Mouse (Mus musculus): ENCODE results near the gene Itih2. TPM values are rescaled to one million over a fixed set of nuclear protein-coding genes. Genes with fewer than 3 reads are reported as not detected.
A peak's percentile ranks its signal among the peaks of the same experiment; 100 is the strongest.

Gene Itih2
- total and polyA plus RNA-seq, 3 experiments, result not detected

DNA sequence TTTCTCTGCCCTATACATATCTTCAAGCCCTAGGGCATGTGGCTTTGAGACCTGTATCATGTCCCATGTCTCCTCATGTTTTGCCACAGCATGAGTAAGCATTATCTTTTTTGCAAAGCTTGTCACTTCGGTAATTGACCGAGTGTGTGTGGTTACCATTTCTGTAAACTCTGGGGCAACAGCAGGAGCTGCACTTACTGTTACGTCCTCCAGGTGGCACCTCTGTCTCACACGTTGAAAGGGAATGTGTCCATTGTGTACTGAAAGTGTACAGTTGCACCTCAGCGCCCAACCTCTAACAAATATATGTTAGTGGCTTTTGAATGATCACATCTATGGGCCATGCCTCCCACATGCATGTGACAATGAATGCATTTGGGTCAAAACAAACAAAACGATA, 30.0 kb downstream of the Itih2 start (continued):
- peak; percentile 67 for TF ChIP-seq ZC3H11A (IDR thresholded peaks at IDR 0.05; ENCODE audit: low read depth, low read length)

- no peak for TF ChIP-seq MYB (IDR thresholded peaks at IDR 0.05; ENCODE audit: low read depth, low read length)
- TF ChIP-seq SIN3A (IDR thresholded peaks at IDR 0.05; ENCODE audit: low read length), result no peak
- no peak for TF ChIP-seq EP300 (IDR thresholded peaks at IDR 0.05; ENCODE audit: low read depth in 1 of 2, low read length in 2 of 2)
- TF ChIP-seq TBP (IDR thresholded peaks at IDR 0.05; ENCODE audit: low read depth, low read length), result no peak
- TF ChIP-seq USF2 (IDR thresholded peaks at IDR 0.05; ENCODE audit: borderline replicate concordance in 1 of 2, insufficient read depth in 1 of 2, low read depth in 1 of 2, low read length in 2 of 2), result no peak
- TF ChIP-seq POLR2AphosphoS2 (IDR thresholded peaks at IDR 0.05; ENCODE audit: low read length), result no peak
- TF ChIP-seq BHLHE40 (IDR thresholded peaks at IDR 0.05; ENCODE audit: borderline replicate concordance, low read depth, low read length), result no peak
- TF ChIP-seq NELFE (IDR thresholded peaks at IDR 0.05; ENCODE audit: low read depth, low read length), result no peak
- TF ChIP-seq ZC3H11A (IDR thresholded peaks at IDR 0.05; ENCODE audit: low read depth, low read length), result no peak
- TF ChIP-seq CHD1 (IDR thresholded peaks at IDR 0.05; ENCODE audit: low read depth, low read length), result no peak
- no peak for TF ChIP-seq MXI1 (IDR thresholded peaks at IDR 0.05; ENCODE audit: low read depth, low read length)
- TF ChIP-seq ZNF384 (IDR thresholded peaks at IDR 0.05; ENCODE audit: low read depth, low read length), result no peak
- no peak for TF ChIP-seq ZMIZ1 (IDR thresholded peaks at IDR 0.05; ENCODE audit: low read depth, low read length)
- TF ChIP-seq MAFK (IDR thresholded peaks at IDR 0.05; ENCODE audit: borderline replicate concordance, low read depth, low read length), result no peak
- no peak for TF ChIP-seq SMC3 (IDR thresholded peaks at IDR 0.05; ENCODE audit: low read depth, low read length)
- TF ChIP-seq POLR2AphosphoS5 (IDR thresholded peaks at IDR 0.05; ENCODE audit: borderline replicate concordance, low read depth, low read length), result no peak
- TF ChIP-seq TCF12 (IDR thresholded peaks at IDR 0.05; ENCODE audit: low read depth, low read length), result no peak
- Histone ChIP-seq H3K36me3 (ENCODE audit: control insufficient read depth in 1 of 2, insufficient read depth in 2 of 2, low read length in 2 of 2) (no peaks in the 10 kb centered on the region), H3K9me3 (replicated peaks; ENCODE audit: insufficient read depth, low read length) (no peaks in the 10 kb centered on the region), H3K27me3 (ENCODE audit: control insufficient read depth in 1 of 2, insufficient read depth in 2 of 2, low read length in 2 of 2) (no peaks in the 10 kb centered on the region), H3K4me3 (ENCODE audit: control insufficient read depth in 1 of 2, insufficient read depth in 1 of 2, low read depth in 2 of 2, low read length in 2 of 2) (no peak overlapping the region), H3K4me1 (ENCODE audit: control insufficient read depth in 1 of 2, insufficient read depth in 2 of 2, low read length in 2 of 2) (no peaks in the 10 kb centered on the region), H3K27ac (ENCODE audit: control insufficient read depth, low read depth, low read length) (no peak overlapping the region), H3K79me2 (ENCODE audit: control insufficient read depth, insufficient read depth, low read length, poor library complexity) (no peaks in the 10 kb centered on the region), H3K9ac (ENCODE audit: control insufficient read depth, low read depth, low read length, poor library complexity, severe bottlenecking) (no peak overlapping the region)
- DNase-seq (ENCODE audit: low read depth, low spot score), result no peak
Observed at GRCm38 (mm10) chr2:10100471-10100870, 30.7 kb downstream of the Itih2 start.

DNA sequence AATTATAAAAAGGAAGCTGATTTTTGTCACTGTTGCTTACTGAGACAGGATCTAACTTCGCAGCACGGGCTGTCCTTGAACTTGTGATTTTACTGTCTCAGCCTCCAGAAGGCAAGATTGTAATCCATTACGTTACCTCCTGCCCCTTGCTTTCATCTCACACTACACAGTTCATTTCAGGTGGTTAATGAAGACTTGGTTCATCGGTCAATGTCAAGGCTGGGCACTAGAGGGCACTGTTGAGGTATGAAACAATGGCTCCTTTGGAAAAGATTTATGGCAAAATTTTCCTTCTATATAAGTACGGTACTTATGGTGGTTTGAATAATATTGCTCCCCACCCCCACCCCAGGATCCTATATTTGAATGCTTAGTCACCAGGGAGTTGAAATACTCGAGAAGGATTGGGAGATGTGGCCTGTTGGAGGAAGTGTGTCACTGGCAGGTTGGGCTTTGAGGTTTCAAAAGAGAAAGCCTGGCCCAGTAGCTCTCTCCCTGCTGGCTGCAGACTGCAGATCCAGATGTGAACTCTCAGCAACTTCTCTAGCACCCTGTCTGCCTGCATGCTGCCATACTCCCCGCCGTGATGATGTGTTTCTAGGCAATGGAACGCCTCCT, 32.5 kb downstream of the Itih2 start:
- Histone ChIP-seq H3K9ac (ENCODE audit: control insufficient read depth, low read depth, low read length, poor library complexity, severe bottlenecking) (no peak overlapping the region), H3K79me2 (ENCODE audit: control insufficient read depth, insufficient read depth, low read length, poor library complexity) (no peaks in the 10 kb centered on the region), H3K27ac (ENCODE audit: control insufficient read depth, low read depth, low read length) (no peak overlapping the region), H3K9me3 (replicated peaks; ENCODE audit: insufficient read depth, low read length) (no peaks in the 10 kb centered on the region), H3K36me3 (ENCODE audit: control insufficient read depth in 1 of 2, insufficient read depth in 2 of 2, low read length in 2 of 2) (no peaks in the 10 kb centered on the region), H3K4me3 (ENCODE audit: control insufficient read depth in 1 of 2, insufficient read depth in 1 of 2, low read depth in 2 of 2, low read length in 2 of 2) (no peak overlapping the region), H3K27me3 (ENCODE audit: control insufficient read depth in 1 of 2, insufficient read depth in 2 of 2, low read length in 2 of 2) (no peaks in the 10 kb centered on the region), H3K4me1 (ENCODE audit: control insufficient read depth in 1 of 2, insufficient read depth in 2 of 2, low read length in 2 of 2) (no peaks in the 10 kb centered on the region)
- TF ChIP-seq SMC3 (IDR thresholded peaks at IDR 0.05; ENCODE audit: low read depth, low read length), result peak; percentile 68
- no peak for TF ChIP-seq USF2 (IDR thresholded peaks at IDR 0.05; ENCODE audit: borderline replicate concordance in 1 of 2, insufficient read depth in 1 of 2, low read depth in 1 of 2, low read length in 2 of 2)
- peak; percentile 54 to 81 (median 71) for TF ChIP-seq CTCF (IDR thresholded peaks at IDR 0.05 in 2 of 3, conservative IDR thresholded peaks at IDR 0.05 in 1 of 3; ENCODE audit: control insufficient read depth in 1 of 3, insufficient read depth in 1 of 3, low read depth in 2 of 3, low read length in 3 of 3, poor library complexity in 1 of 3, severe bottlenecking in 1 of 3)
- peak; percentile 95 for TF ChIP-seq TBP (IDR thresholded peaks at IDR 0.05; ENCODE audit: low read depth, low read length)
- peak; percentile 45 for TF ChIP-seq RAD21 (IDR thresholded peaks at IDR 0.05; ENCODE audit: low read depth, low read length)
- peak; percentile 69 for DNase-seq (ENCODE audit: low read depth, low spot score)

All from MEL (cell line).